Mouse (Mus musculus): ENCODE measurements at regions not wholly inside any gene's neighbourhood (a gene's known extent, or its start where the extent isn't known, plus 50 kb on each side); places are given as distances from the start of the nearest gene placed in this dataset.

DNA sequence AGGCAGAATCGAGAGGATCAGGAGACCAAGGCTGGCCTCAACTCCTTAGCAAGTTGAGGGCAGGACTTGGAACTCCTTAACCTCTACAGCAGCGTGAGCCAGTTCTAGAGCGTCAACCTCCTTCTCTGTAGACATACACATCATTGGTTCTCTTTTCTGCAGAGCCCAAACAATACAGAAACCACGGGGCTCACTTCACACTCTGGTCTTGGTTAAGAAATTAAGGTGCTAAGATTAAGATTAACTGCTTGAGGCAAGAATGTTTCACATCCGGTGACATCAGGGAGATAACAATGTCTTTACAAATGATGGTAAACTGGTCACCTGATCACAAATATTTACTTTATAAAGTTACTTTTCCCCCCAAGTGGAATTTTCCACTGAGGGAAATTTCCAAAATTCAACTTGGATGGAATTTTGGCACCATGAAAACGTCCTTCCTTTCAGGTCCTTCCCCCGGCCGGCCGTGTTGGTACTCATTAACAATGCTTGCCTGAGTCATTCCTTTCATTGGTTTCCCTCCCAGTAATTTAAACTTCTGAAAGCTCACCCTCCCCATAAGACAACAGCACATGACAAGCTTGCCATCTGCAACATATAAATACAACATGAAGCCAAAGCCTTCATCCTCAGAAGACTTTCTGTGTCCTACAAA, 77.3 kb upstream of the Kdm7a start:
- no peak for DNase-seq (ENCODE audit: extremely low spot score in 1 of 2, low spot score in 1 of 2)

- no peak for DNase-seq (ENCODE audit: extremely low spot score in 1 of 2, low spot score in 1 of 2)
Measured at GRCm38 (mm10) chr6:39278317-39278716, 71.7 kb upstream of the Kdm7a start.

- DNase-seq (ENCODE audit: extremely low spot score in 1 of 2, low spot score in 1 of 2): no peak
Measured at GRCm38 (mm10) chr6:39274774-39275502, 68.3 kb upstream of the Kdm7a start.

- DNase-seq (ENCODE audit: extremely low spot score in 1 of 2, low spot score in 1 of 2): no peak
Measured at GRCm38 (mm10) chr6:39273427-39273826, 66.8 kb upstream of the Kdm7a start.

- DNase-seq (ENCODE audit: extremely low spot score in 1 of 2, low spot score in 1 of 2): no peak
Measured at GRCm38 (mm10) chr6:39270457-39270856, 63.9 kb upstream of the Kdm7a start.

GRCm38 (mm10) chr6:39269706-39270105, 63.1 kb upstream of the Kdm7a start:
- DNase-seq (ENCODE audit: extremely low spot score in 1 of 2, low spot score in 1 of 2): no peak

- DNase-seq (ENCODE audit: extremely low spot score in 1 of 2, low spot score in 1 of 2): no peak
Measured at GRCm38 (mm10) chr6:39268647-39269428, 62.2 kb upstream of the Kdm7a start.

DNA sequence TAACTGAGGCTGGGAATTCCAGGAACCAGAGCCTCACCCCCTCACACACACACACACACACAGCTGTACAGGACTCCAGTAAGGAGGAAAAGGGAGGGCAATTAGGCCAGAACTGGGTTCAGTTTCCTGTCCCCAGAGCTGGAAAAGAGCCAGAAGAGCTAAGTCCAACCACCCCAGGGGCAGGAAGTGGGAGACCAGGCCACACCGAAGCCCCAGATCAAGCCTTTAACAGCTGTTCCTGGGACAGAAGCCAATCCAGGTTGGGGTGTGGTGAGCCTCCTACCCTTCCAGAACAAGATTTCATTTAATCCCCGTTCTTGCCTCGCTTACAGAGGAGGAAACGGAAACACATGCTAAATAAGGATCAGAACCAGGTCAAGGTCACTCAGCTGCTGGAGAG, 58.1 kb upstream of the Kdm7a start:
- no peak for DNase-seq (ENCODE audit: extremely low spot score in 1 of 2, low spot score in 1 of 2)

DNA sequence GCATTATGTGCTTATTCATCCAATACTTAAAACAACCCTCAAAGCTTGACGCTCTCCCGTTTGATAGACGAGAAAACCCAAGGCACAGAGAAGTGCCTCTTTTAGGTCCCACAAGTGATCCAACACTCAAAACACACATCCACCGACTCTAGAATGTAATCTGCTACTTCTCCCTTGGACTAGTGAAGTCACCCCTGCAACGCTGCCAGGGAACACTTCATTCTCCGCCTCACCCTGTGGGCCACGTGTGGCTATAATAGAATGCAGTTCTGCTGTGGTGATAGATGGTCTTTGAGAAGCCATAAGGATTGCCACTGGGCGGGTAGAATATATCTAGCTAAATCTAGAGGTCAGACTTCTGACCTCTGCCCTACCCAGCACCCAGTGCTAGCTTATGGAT, 57.0 kb upstream of the Kdm7a start:
- no peak for DNase-seq (ENCODE audit: extremely low spot score in 1 of 2, low spot score in 1 of 2)

GRCm38 (mm10) chr6:39261951-39262350, 55.4 kb upstream of the Kdm7a start:
- DNase-seq (ENCODE audit: extremely low spot score in 1 of 2, low spot score in 1 of 2): no peak

- no peak for DNase-seq (ENCODE audit: extremely low spot score in 1 of 2, low spot score in 1 of 2)
Measured at GRCm38 (mm10) chr6:39260480-39260879, 53.9 kb upstream of the Kdm7a start.

- no peak for DNase-seq (ENCODE audit: extremely low spot score in 1 of 2, low spot score in 1 of 2)
Measured at GRCm38 (mm10) chr6:39259129-39259528, 52.5 kb upstream of the Kdm7a start.

DNA sequence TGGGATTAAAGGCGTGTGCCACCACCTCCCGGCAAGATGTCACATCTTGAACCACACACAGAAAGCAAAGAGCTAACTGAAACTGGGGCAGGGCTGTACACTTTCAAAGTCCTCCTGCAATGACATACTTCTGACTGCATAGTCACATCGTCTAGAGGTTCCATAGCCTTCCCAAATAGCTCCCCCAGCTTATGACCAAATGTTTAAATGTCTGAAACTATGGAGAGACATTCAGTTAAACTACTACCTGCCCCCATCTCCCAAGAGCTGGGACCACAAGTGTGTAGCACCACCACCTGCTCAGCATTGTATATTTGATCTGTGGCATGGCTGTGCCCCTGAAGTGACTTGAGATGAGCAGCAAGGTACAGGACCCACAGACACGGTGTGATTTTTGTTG, 52.1 kb upstream of the Kdm7a start:
- no peak for DNase-seq (ENCODE audit: extremely low spot score in 1 of 2, low spot score in 1 of 2)

DNA sequence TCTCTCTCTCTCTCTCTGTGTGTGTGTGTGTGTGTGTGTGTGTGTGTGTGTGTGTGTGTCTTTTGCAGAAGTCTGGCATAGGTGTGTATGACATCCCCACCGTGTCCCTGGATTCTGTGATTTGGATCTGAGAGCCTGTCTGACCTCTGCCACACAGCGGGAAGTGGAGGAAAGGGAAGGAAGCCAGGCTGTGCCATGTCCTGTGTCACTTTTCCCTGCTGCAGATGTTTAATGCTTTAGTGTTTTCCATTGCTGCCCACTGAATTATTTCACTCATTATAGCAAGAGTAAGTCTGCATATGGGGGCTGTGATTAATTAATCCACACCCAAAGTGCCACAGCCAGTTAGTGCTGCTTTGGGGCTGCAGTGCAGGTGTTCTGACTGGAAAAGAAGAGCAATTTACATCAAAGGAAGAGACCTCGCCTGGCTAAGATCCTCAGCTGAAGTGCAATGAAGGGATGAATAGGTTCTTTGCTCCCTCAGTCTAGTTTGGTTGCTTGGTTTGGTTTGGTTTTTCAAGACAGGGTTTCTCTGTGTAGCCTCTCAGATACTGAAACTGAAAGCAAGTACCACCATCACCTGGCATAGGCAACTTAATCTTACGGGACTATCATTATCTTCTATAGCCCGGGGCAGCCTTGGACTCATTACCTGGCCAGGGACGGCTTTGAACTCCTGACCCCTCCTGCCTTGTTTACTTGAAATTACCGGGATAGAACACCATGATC, 51.2 kb upstream of the Kdm7a start:
- no peak for DNase-seq (ENCODE audit: extremely low spot score in 1 of 2, low spot score in 1 of 2)

DNA sequence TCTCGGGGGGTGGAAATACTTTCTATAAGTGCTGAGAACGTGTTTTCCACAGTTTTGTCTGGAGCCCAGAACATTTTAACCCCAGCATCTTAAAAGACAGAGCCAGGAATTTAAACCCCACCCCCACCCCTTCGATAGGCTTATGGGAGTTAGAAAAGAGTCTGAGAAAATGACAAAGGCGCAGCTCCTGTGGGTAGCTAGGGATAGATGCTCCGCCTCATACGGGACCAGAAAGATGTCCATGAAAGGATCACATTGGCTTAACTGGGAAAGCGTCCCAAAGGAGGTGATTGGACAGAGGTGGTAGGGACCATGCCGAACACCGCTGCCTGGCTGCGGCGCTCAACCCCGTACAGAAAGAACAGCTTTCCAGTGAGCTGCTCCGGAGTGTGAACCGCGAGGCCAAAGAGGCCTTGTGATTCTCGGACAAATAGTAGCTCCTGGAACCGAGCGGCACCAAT, 50.6 kb upstream of the Kdm7a start:
- DNase-seq (ENCODE audit: extremely low spot score in 1 of 2, low spot score in 1 of 2): no peak

- peak; percentile 41 to 44 for DNase-seq (ENCODE audit: extremely low spot score in 1 of 2, low spot score in 1 of 2)
Measured at GRCm38 (mm10) chr6:39256304-39257103, 49.9 kb upstream of the Kdm7a start.

Measured in layer of hippocampus, postnatal 25 days (tissue).